Mouse (Mus musculus) kidney, adult 18-20 months (tissue): ENCODE measurements around the gene Mgmt.

ENCODE experiments used
- DNase-seq: peaks from one replicate; pipeline ENCODE4 v3.0.0; 2021

Mgmt gene

DNA sequence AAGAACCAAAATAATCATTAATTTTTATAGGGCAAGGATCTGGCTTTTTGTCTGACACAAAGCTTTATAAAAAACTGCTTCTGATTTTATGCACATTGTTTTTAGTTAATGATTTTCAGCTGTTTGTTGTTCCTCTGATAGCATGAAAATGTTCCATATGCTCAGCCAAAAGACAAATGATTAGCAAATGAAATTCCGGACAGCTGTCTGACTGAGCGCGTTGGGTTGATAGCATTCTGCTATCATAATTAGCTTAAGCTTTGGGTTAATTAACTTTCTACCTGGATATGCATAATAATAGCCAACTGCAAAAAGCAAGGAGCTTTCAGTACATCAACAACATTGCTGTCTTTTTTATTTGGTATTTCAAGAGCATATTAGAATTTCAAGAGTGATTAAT lies 108.0 kb downstream of the Mgmt start:
- DNase-seq: no peak

- no peak for DNase-seq
These were observed 110.9 kb downstream of the Mgmt start for GRCm38 (mm10) chr7:137005293-137005692.

DNA sequence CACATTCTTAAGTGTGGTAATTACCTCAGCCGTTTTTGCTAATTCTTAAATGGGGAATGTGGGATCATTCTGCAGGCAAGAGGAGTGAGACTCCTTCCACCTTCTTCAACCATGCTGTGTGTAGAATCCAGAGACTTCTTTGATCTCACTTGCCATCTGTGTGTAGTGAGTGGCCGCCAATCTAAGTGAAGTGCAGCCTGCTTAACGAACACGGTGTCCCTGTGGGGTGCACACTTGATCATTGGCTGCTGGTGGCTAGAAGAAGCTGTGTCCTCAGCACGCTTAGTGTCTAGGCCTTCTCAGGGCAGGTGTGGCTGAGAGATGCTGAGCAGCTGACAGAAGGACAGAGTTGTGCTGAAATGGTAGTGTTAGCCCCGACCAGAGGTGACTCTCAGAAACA lies 113.9 kb downstream of the Mgmt start:
- no peak for DNase-seq

GRCm38 (mm10) chr7:137009732-137010275 lies 115.4 kb downstream of the Mgmt start:
- no peak for DNase-seq

- DNase-seq: no peak
These were observed 116.0 kb downstream of the Mgmt start for GRCm38 (mm10) chr7:137010451-137010850.

DNA sequence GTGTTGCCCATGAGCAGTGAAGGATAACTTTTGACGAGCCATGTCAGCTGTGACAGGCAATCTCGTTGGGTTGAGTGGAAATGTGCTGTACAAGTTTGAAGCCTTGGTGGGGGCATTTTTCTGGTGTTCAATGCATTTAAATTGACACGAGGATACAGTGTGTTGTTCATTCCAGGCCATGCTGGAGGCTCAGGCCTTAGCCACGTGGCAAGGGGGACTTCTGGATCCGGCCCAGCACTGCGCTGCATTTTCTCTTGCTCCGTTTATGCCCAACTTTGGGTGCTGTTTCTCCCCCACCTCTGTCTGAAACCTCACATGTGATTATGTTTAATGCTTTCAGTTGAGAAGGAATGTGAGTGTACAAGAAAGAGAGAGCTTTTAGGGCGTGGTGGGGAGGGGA lies 118.3 kb downstream of the Mgmt start:
- DNase-seq: no peak

- DNase-seq: no peak
These were observed 119.0 kb downstream of the Mgmt start for GRCm38 (mm10) chr7:137013433-137013832.

GRCm38 (mm10) chr7:137018614-137019013 lies 124.2 kb downstream of the Mgmt start:
- DNase-seq: no peak

- DNase-seq: no peak
These were observed 125.8 kb downstream of the Mgmt start for GRCm38 (mm10) chr7:137020195-137020594.

DNA sequence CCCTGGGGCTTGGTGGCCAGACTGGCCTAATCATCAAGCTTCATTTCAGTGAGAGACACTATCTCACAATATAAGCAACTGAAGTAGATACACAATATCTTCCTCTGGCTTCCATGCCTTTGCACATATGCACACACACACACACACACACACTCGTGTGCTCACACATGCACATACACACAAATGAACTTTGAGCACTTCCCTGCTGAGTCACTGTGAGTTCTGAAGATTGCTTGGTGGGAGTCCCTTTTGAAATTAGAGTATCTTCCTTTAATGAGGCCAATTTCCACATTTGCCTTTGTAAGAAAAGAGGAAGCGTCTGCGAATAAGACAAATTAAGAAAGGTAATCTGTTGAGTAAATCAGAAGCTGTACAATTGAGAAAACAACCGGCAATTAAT lies 136.4 kb downstream of the Mgmt start:
- DNase-seq: no peak

DNA sequence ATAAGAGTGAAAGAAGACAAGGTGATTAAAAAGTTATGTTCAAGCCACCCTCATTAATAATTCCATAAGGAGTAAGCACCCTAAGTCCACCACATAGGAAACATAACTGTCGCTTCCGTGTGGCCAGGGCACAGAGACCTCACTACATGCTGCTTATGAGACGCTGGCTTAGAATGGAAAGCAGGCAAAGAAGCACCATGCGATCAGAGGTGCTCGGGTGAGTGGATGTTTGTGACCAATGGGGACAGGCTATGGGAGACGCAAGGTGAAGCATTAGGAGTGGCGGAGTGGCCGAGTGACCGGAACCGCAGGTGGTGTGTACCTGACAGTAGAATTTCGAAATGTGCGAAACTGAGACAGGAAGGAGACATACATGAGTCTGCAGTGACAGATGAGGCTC lies 138.8 kb downstream of the Mgmt start:
- DNase-seq: no peak

DNA sequence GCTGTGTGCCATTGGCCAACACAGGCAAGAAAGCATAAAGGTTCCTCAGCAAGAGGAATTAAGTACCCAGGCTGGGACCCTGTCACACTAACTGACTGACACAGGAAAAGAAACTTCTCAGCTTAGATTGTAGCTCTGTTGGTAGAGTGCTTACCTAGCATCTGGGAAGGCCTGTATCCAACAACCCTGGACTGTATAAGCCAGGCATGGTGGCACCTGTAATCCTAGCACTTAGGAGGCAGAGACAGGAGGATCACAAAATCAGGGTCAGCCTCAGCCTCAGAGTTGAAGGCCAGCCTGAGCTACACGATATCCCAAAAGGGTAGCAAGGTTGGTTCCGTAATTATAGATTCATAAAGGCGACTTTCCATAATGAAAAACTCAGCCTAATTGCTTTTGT lies 140.6 kb downstream of the Mgmt start:
- no peak for DNase-seq

- no peak for DNase-seq
These were observed 141.5 kb downstream of the Mgmt start for GRCm38 (mm10) chr7:137035916-137036315.

DNA sequence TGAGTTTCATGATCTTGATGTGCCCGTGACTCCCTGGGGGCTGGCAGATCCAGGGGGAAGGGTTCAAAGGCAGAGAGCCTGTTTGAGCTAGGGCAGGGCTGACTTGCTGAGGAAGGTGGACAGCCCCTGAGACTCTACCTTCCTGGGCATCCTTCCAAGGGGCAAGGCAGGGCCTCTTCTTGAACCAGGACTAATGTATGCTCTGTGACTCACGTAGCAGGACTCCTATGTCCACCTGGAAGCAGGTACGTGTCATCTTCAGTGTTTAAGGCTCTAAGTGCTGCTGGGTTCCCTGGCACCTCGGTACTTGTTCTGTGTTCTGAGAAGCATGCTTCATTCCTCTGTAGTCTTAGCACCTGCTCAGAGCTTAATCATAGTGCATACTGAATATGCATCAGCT lies 143.1 kb downstream of the Mgmt start:
- DNase-seq: no peak

GRCm38 (mm10) chr7:137037872-137038271 lies 143.5 kb downstream of the Mgmt start:
- no peak for DNase-seq

DNA sequence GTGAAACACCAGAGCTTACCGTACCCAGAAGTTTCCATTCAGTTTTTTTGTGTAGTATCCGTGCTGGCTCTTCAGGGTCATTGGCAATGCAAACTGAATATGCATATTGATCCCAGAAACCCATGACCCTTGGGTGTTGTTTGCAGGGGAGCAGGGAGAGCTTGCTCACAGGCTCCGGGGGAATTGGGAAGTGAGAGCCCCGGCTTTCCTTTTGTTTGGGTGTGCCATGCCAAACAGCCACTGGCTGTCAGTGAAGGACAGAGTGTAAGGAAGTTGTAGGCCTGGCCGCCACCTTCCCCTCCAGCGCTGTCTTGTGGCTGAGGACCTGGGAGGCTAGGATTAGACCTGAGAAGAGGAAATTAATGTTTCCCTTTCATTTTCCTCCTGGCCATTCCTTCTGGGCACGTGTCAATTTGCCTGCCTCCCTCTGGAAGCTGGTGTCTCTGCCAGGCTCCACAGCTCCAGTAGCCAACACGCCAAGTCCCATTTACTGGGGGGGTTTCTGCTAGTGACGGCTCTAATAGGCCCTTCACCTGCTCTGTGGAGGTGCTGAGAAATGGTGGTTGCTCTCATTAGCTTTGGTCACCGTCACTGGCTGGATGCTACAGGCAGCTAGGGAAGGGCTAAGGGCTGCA lies 144.0 kb downstream of the Mgmt start:
- DNase-seq: no peak

DNA sequence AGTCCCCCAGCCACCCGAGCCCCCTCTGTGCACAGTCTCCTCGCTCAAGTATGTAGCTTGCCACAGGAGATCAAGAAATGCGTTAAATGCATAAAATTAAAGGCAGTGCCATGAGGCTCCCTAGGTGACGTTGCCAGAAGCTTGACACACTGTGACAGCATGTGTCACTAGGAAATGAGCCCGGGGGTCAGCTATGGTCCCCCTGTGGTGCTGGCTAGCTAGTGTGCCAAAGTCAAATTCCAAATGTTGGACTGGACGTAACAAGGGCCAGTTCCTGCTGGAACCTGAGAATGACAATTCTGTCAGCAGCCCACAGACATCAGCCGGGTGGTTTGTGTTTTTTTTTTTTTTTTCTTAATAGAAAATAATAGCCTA lies 144.5 kb downstream of the Mgmt start:
- no peak for DNase-seq

DNA sequence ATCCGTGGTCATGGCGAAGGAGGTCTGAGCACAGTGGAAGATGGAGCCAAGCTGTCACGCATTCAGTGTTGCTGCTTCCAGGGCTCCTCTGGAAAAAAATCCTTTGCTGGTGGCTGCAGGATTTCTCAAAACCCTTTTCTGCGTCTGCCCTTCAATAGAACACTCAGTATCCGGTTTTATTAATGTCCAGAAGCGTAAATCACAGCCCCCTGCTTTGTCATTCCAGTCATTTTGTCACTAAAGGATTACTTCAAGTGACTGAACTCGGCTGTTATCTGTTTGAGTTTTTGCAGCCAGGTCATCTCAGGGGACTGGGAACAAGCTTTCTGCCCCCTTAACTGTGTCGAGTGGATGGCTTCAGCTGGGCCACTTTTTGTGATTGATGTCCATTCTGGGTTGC lies 146.2 kb downstream of the Mgmt start:
- no peak for DNase-seq

GRCm38 (mm10) chr7:137046891-137047290 lies 152.5 kb downstream of the Mgmt start:
- DNase-seq: no peak

GRCm38 (mm10) chr7:137048086-137048922 lies 153.9 kb downstream of the Mgmt start:
- no peak for DNase-seq

DNA sequence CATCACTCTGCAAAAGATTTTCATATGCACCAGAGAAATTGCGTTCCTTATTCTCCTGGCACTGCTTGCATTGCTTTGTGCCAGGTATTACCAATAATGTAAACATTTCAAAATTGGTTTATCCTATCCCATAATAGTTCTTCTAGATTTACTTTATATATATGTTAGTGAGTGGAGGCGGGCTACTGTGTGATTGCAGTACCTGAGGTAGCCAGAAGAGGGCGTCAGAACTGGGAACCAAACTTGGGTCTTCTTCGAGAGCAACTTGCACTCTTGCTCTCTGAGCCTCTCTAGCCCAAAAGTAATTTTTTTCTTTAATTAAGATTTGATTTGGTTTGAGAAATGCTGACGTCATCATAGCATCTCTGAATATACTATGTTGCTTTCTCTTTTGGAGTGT lies 159.9 kb downstream of the Mgmt start:
- DNase-seq: no peak

GRCm38 (mm10) chr7:137056126-137056525 lies 161.7 kb downstream of the Mgmt start:
- no peak for DNase-seq

GRCm38 (mm10) chr7:137060488-137060887 lies 166.1 kb downstream of the Mgmt start:
- DNase-seq: no peak

GRCm38 (mm10) chr7:137061109-137061508 lies 166.7 kb downstream of the Mgmt start:
- DNase-seq: no peak
